Mouse (Mus musculus) gastrocnemius, postnatal 4 days (tissue): ENCODE measurements around the gene Cldn2. TPM values are rescaled to one million over a fixed set of nuclear protein-coding genes. Genes with fewer than 3 reads are reported as not detected.

ENCODE experiments used
- DNase-seq, 2 experiments: peaks; one replicate each; pipeline ENCODE4 v3.0.0; 2021 to 2022; ENCODE audit warnings: low spot score in 2 of 2, mixed read lengths in 2 of 2
- total RNA-seq, 2 experiments: library from RNA; stranded (reverse); gene quantifications; 2 replicates each; pipeline ENCODE4 v1.2.3; 2021

Cldn2 gene
- total RNA-seq, 2 experiments from 2014 or later, result 2.5 to 2.8 TPM

DNA sequence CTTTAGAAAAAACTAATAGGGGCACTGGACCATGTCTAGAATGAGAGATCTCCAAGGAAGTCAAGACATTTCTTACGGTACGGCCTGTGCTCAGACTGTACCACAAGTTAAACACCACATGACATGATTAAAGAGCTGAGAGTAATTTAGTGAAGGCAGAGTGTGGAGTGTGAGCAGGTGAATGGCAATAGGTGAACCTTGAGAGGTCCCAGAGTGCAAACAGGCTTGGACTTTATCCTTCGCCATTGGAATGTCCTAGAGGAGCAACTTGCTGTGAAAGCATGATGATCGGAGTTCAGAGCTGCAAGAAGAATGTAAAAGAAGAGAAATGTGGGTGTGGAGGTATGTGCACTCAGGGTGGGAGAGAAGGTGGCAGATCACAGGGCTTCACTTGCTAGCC is 5.3 kb downstream of the Cldn2 start:
- DNase-seq, result no peak

DNA sequence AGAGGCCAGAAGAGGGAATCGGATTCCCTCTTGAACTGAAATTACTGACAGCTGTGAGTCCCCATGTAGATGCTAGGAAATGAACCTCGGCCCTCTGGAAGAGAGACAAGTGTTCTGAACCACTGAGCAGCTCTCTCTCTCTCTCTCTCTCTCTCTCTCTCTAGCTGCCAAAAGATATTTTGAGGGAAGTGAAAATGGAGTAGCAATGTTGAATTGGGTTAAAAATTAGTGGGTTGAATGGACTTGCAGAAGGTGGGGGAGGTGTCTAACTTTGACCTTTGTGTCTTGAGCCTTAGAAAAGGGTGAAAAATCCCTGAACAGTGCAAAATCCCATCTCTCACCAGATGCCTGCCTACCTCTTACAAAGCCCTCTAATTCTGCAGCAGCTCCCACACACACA is 6.8 kb downstream of the Cldn2 start:
- no peak for DNase-seq

DNA sequence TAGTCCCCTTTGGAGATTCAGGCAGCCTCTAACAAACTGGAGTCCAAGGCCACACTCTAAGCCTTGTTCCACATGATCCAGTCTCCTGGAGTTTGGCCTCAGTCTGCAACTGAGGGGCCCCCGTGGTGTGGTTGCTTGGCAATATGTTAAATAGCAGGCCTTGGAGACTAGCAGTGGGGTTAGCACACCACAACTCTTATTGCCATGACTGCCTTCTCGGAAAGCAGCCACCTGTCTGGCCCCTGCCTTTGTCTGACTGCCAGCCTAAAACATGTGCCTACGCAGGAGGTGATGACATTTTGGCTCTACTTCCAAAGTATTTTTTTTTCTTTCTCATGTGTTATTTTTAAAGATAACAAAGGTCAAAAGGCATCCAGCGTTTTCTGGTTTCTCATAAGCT is 7.5 kb downstream of the Cldn2 start:
- DNase-seq, result peak in 1 of 2 experiments; percentile 12

DNA sequence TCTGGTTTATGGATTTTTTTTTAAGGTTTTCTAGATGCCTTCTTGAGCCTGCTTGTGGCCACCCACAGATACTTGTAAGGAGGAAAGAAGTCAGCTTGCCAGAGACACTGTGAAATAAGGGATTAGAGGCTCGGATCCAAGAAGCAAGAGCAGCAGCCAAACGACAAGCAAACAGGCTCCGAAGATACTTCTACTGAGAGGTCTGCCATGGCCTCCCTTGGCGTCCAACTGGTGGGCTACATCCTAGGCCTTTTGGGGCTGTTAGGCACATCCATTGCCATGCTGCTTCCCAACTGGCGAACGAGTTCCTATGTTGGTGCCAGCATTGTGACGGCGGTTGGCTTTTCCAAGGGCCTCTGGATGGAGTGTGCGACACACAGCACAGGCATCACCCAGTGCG is 7.9 kb downstream of the Cldn2 start:
- DNase-seq, result peak in 1 of 2 experiments; percentile 9

DNA sequence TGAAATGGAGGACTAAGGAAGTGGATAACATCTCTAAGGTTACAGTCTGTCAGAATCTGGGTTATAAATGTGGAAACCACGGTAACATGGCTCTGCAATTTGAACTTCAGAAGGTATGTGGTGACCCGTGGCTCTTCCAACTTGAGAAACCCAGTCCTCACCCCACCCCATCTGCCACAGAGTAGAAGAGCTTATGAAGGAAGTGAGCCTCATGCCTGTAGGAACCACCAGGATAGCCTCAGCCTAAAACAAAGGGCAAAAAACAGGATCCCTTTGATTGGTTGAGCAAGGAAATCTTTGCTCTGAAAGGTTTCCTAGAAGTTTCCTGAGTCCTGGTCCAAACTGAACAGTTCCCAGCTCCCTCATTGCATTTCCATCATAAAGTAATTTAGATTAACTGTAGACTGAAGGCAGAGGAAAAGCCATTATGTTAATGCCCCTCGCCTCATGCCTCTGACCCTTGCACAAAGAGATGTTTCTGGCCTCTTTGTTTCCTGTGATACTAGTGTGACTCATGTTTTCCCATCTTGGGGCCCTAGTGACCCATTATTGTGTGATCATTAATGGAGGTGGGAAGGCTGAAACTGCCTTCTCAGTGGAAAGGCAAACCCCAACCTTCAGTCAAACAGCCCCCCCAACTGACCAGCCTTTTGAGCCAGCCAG is 12.1 kb downstream of the Cldn2 start:
- DNase-seq, result no peak

DNA sequence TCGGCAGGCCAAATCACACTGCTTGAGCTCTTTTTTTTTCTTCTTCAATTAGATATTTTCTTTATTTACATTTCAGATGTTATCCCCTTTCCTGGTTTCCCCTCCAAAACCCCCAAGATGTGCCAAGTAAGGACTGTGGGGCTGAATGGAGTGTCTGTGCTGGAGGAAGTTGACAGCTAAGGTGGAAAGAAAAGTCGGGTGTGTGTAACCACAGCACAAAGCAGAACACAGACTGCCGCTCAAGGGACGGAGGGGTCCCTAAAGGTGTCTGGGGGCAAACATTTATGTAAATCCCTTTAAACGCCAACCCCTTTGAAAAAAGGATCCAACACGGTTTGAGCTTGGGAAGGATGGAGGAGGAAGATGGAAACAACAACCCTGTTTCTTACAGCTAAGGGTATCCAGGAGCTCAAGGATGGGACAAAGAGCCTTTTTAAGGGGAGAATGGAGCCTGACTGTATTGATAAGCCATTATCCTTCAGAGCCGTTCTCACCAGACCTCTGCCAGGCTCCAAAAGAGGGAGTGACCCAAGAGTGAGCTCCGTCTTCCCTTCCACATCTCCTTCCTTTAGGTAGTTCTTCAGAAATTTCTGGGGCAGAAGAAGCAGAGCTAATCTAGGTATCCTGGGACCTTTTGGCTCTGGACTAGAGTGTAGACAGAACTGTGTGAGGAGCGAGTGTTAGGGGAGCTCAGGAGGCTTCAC is 12.8 kb downstream of the Cldn2 start:
- no peak for DNase-seq

DNA sequence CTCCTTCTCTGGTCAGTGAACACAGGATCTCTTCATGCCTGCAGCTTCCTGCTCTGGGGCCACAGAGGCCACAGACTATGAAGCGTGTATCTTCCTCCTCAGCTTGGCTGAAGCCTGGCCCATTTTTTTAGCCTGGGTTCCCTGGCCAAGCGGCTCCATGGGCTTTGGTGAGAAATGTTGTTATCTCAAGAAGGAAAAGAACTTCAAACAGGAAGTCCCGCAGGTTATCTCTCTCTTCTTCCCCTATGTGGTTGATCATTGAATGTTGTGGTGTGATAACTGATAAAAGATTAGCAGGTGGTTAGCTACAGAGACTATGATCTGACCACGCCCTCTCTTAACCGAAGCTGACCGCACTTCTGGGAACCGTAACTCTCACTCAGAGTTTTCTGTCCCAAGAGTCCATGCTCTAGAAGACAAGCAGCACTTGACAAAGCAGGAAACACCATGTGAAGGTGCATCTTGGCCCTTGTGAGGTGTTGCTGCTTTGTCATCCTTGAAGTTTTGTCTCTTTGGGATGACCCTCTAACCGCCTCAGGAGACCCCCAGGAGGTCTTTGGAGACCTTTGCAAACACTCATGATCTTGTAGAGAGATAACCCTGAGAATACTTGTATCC is 13.5 kb downstream of the Cldn2 start:
- DNase-seq, result no peak

DNA sequence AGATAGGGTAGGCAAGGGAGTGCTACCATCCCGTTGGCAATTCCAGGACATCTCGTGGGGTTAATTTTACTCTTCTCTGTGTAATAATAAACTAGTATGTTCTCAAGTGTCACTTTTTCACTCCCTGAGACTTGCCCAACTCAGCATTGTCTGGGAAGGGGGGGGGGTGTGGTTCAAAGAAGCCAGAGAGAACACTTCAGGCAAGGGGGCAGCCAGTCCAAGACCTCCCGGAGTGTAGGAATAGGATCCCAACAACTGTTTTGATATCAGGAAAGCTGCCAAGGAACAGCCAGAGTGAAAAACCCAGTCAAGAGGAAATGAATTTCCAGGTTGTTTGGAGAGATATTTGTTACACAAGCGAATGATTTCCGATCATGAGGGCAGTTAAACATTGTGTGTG is 14.6 kb downstream of the Cldn2 start:
- no peak for DNase-seq

DNA sequence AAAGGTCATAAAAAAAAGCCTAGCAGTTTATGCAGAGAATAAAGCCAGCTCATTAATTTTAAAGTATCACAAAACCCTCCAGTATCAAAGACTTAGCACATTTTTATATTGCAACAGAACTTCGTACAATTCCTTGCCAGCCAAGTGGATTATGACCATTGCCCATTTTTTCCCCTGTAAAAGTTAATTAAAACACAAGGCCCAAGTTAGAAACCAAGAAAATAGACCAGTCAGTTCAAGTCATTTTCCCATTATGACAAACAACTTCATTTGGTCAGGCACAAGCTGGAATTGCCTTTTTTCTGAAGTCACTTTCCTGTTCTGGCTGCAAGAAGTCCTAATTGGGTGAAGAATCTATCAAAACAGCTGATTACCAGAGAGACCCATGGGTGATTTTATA is 24.8 kb downstream of the Cldn2 start:
- DNase-seq, result no peak

DNA sequence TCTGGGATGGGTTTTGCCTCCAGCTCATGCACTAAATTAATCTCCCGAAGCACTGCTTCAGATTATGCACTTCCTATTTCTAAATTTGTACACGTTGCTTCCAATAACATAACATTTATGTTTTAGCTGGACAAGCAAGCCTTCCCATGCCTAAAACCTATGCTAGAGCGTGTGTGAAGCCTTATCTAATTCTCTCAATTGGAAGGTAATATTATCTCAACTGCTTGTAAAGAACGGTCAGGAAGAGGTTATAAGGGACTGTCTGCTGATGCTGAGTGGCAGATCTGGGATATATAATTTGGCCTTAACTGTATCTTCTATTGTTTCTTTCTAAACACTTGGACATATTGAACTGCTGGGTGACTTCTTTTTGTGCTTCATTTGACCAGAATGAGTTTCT is 26.3 kb downstream of the Cldn2 start:
- DNase-seq, result no peak

DNA sequence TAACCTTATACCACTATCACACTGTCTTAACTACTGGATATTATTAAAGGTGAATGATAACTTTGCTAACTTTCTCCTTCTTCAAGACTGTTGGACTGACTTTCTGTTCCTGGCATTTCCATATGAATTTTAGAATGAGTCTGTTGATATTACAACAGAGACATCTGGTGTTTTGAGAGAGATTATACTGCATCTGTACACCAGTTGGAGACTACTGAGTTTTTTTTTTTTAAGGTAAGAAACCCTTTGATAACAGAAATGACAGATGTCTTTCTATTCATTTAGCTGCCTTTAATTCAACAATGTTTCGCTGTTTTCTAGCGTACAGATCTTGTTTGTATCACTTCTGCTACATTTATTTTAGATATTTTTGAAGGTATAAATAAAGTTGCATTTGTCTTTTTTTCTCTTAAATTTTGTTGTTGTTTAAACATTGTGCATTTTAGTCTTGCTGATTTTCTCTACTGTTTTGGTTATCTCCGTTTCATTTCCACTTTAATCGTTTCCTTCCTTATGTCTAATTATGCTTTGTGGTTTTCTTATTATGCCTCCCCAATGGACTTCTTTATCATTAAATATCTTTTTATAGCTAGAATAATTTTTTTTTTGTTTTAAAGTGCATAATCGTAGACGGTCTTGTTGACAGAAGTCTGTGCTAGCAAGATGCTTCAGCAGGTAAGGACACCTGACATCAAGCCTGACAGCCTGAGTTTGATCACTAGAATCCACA is 27.9 kb downstream of the Cldn2 start:
- DNase-seq, result no peak

DNA sequence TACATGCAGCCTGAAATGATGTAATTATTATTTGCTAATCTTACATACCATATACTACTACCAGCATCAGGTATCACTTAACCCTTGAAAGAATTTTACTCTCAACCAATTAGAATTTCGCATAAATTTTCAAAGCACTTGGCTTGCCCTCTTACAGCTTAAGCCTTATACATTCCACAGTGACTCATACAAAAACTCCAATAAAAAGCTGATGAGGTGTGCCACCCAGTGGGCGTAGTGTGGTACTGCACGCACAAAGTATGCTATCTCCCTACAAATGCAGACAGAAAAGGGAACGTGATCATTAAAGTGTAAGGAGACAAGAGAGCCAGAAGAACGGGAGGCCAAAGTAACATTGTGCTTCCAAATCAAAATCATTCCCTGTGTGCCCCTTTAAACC is 31.8 kb downstream of the Cldn2 start:
- DNase-seq, result peak in 1 of 2 experiments; percentile 18

DNA sequence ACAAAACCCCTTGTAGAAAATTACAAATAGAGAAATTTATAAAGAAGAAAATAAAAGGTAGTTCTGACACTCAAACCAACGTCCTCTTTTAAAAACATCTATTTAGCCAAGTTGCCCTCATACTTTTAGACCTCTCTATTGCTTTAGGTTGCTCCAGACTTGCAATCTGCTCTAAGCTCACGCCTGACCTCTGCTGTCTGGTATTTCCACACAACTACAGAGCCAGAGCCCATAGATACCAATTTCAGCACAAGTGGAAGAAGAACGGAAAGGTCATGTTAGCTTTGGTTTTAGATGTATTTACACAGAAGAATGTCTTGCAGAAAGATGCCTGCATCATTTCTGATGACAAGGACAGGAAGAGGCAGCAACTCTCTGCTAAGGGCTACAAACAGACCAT is 38.4 kb downstream of the Cldn2 start:
- no peak for DNase-seq

DNA sequence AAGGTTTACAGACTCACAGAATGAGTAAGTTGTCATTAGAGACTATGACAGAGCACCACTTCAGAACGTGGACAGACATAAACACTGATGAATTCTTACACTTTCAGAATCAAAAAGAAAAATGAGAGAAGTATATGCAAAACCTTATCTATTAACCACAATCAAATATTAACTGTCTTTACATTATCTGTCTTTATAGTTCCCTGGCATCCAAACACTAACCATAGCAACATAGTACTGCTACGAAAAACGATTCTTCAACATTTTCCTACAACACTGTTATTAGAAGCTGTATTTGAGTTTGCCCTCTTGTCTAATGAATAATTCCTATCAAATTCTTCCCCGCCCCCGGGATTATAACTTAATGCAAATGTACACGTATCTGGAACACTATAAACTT is 40.5 kb downstream of the Cldn2 start:
- DNase-seq, result no peak

DNA sequence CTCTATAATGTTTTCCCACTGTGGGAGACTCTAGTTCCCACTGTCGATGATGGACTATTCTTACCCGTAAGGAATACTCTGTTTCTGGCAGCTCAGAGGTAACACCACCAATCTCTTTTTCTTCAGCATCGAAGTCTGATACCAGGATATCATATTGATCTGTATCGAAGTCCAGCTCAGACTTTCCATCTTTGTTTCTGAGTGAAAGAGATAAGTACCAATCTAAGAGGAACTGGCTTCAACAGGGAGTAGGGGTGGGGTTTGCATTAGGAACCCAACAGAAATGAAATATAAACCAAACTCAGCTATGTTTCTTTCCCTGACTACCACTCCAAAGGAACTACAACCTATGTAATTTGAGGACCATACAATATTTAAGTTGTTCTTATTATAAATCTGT is 54.2 kb downstream of the Cldn2 start:
- DNase-seq, result no peak

DNA sequence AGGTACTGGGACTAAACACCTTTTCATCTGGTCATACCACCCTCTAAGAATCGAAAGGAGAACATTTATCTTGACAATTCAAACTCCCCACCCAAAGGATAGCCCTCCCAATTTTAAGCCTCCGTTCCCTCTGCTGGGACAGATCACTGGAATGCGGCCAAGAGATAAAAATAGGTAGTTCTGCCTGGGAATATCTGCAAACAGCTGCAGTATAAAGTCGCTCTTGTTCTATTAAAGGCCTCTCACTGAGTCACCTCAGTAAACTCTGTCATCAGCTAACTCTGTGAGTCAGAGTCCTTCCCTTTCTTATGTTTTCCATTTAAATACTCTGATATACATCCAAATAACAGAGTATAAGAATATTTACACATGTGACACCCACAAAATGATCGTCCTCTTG is 58.8 kb downstream of the Cldn2 start:
- DNase-seq, result no peak

Other genes starting within 250 kb of the Cldn2 start
- gene Rnf128, start 237.5 kb upstream of the Cldn2 start, total RNA-seq, result 10 to 100 TPM; 15.2 to 15.3 TPM
- 10 to 100 TPM in 1 of 2 experiments, 1 to 10 TPM in 1; 6.8 to 10.0 TPM for gene Tbc1d8b, start 115.8 kb upstream of the Cldn2 start, total RNA-seq
- gene Gm15013, start 86.3 kb upstream of the Cldn2 start, total RNA-seq, result not detected
- gene Ripply1, start 18.5 kb upstream of the Cldn2 start, total RNA-seq, result 1 to 10 TPM; 2.8 to 3.7 TPM
- gene Morc4, start 70.8 kb downstream of the Cldn2 start, total RNA-seq, result 10 to 100 TPM; 35.4 to 35.6 TPM
- gene Rbm41, start 197.8 kb downstream of the Cldn2 start, total RNA-seq, result 1 to 10 TPM; 7.9 to 8.3 TPM